Mouse (Mus musculus) intestine, embryonic 14.5 days (tissue): ENCODE results near the gene Unc13a. TPM values are rescaled to one million over a fixed set of nuclear protein-coding genes. Genes with fewer than 3 reads are reported as not detected.
A peak's percentile ranks its signal among the peaks of the same experiment; 100 is the strongest.

Experiments used
- ATAC-seq: fragments of 200-750 bp; cut with Nextera tagmentation; replicated peaks from 2 replicates; pipeline ENCODE4 v1.8.0; 2017; ENCODE audit warnings: low read depth, moderate number of reproducible peaks, moderate TSS enrichment, moderate library complexity; ENCODE audit not compliant: low FRiP score, low TSS enrichment
- DNase-seq: peaks from one replicate; pipeline ENCODE4 v3.0.0-alpha.2; 2018; ENCODE audit warnings: low spot score
- H3K27ac ChIP-seq: fragments of 300-500 bp; sonication (generic); 2 replicates; pipeline ENCODE4 v1.5.1; 2014; ENCODE audit warnings: low read depth, mild to moderate bottlenecking, control low read depth
- H3K27me3 ChIP-seq: fragments of 300-500 bp; sonication (generic); replicated peaks from 2 replicates; pipeline ENCODE4 v1.6.1; 2014; ENCODE audit warnings: low read length, control low read depth; ENCODE audit not compliant: control insufficient read depth, insufficient read depth
- H3K36me3 ChIP-seq: fragments of 300-500 bp; sonication (generic); 2 replicates; pipeline ENCODE4 v1.6.1; 2014; ENCODE audit warnings: low read length, control low read depth; ENCODE audit not compliant: control insufficient read depth, insufficient read depth
- H3K4me1 ChIP-seq: fragments of 300-500 bp; sonication (generic); replicated peaks from 2 replicates; pipeline ENCODE4 v1.6.1; 2014; ENCODE audit warnings: low read length, control low read depth, mixed read lengths; ENCODE audit not compliant: control insufficient read depth, insufficient read depth
- H3K4me2 ChIP-seq: fragments of 300-500 bp; sonication (generic); 2 replicates; pipeline ENCODE4 v1.6.1; 2014; ENCODE audit warnings: low read length
- H3K4me3 ChIP-seq: fragments of 300-500 bp; sonication (generic); 2 replicates; pipeline ENCODE4 v1.5.1; 2014; ENCODE audit warnings: low read depth, low read length, control low read depth, mixed read lengths
- H3K9ac ChIP-seq: fragments of 300-500 bp; sonication (generic); 2 replicates; pipeline ENCODE4 v1.6.1; 2014; ENCODE audit warnings: mild to moderate bottlenecking, low read length
- H3K9me3 ChIP-seq: fragments of 300-500 bp; sonication (generic); 2 replicates; pipeline ENCODE4 v1.6.1; 2016; ENCODE audit warnings: low read length, control low read depth; ENCODE audit not compliant: control insufficient read depth
- WGBS: fragments of 180-500 bp; shearing (Covaris S2); extraction: QIAGEN DNeasy Blood & Tissue Kit; methylation state at CpG from one replicate; pipeline ENCODE4 v1.1.7; 2014; 5-methylcytosine and 5-hydroxymethylcytosine counted together
- polyA plus RNA-seq: library from polyadenylated mRNA; unstranded; fragments of >200 nt; fragmentation: Nextera tagmentation; extraction: Ambion mirVana; gene quantifications from 2 replicates; pipeline ENCODE4 v1.2.1, GENCODE M21; 2014

Unc13a gene
- polyA plus RNA-seq, 1 experiment from 2014 or later = 2.4 TPM

GRCm38 (mm10) chr8:71682832-71683231 lies 11.3 kb upstream of the Unc13a start:
- H3K9me3 ChIP-seq = no peaks in the 10 kb centered on the region
- no peaks in the 10 kb centered on the region for H3K36me3 ChIP-seq
- WGBS = 74% methylated on average over 12 of the region's 12 CpGs
- no peak overlapping the region for H3K9ac ChIP-seq
- peaks cover 4% of the 10 kb centered on the region for H3K4me1 ChIP-seq
- DNase-seq (no peak), ATAC-seq (no peak)
- no peak overlapping the region for H3K4me3 ChIP-seq
- no peak overlapping the region for H3K27ac ChIP-seq
- peaks cover 100% of the 10 kb centered on the region for H3K27me3 ChIP-seq
- H3K4me2 ChIP-seq = no peak overlapping the region

GRCm38 (mm10) chr8:71681369-71681915 lies 9.9 kb upstream of the Unc13a start:
- WGBS = 18% methylated on average over 18 of the region's 18 CpGs
- no peaks in the 10 kb centered on the region for H3K9me3 ChIP-seq
- no peak for ATAC-seq
- H3K9ac ChIP-seq = no peak overlapping the region
- no peak overlapping the region for H3K27ac ChIP-seq
- DNase-seq = peak; percentile 61
- peaks cover 4% of the 10 kb centered on the region for H3K4me1 ChIP-seq
- H3K4me3 ChIP-seq = no peak overlapping the region
- peaks cover 89% of the 10 kb centered on the region for H3K27me3 ChIP-seq
- H3K4me2 ChIP-seq = no peak overlapping the region
- H3K36me3 ChIP-seq = no peaks in the 10 kb centered on the region

DNA sequence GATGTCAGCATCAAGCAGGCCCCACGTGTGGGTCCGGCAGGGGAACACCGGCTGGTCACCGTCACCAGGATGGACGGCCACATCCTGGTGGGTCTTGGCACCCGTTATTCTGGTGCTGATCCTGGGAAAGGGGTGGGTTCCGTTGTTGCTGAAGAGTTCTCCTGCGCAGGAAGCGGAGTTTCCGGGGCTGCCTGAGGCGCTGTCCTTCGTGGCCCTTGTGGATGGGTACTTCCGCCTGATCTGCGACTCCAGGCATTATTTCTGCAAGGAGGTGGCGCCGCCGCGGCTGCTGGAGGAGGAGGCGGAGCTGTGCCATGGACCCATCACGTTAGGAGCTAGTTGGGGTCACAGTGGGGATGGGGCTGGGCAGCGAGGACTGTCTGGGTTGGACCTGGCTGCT lies 8.9 kb upstream of the Unc13a start:
- Histone ChIP-seq H3K4me2 (no peak overlapping the region; the same call in 1 of the 2 replicates), H3K27me3 (peaks cover 80% of the 10 kb centered on the region)

GRCm38 (mm10) chr8:71679550-71680168 lies 8.1 kb upstream of the Unc13a start:
- no peak overlapping the region for H3K27ac ChIP-seq
- no peak overlapping the region for H3K9ac ChIP-seq
- WGBS = 3% methylated on average over 46 of the region's 46 CpGs
- ATAC-seq = 0 out of 2 replicates have a peak, but pooled peaks have one; percentile 19
- peak overlapping the region; percentile 15; the same call in 1 of the 2 replicates for H3K4me3 ChIP-seq
- DNase-seq = peak; percentile 57
- no peaks in the 10 kb centered on the region for H3K9me3 ChIP-seq
- H3K36me3 ChIP-seq = no peaks in the 10 kb centered on the region
- peaks cover 77% of the 10 kb centered on the region for H3K27me3 ChIP-seq
- H3K4me1 ChIP-seq = 0 out of 2 replicates have a peak, but pooled peaks cover 3% of the 10 kb centered on the region
- H3K4me2 ChIP-seq = peak overlapping the region; percentile 49

More for the DNA sequence above, 8.9 kb upstream of the Unc13a start:
- H3K9me3 ChIP-seq = no peaks in the 10 kb centered on the region
- no peak overlapping the region for H3K27ac ChIP-seq
- 0 out of 2 replicates have a peak, but pooled peaks cover 3% of the 10 kb centered on the region for H3K4me1 ChIP-seq
- 7% methylated on average over 21 of the region's 21 CpGs for WGBS
- no peak for DNase-seq
- no peaks in the 10 kb centered on the region for H3K36me3 ChIP-seq
- H3K9ac ChIP-seq = no peak overlapping the region
- H3K4me3 ChIP-seq = no peak overlapping the region
- ATAC-seq = no peak

DNA sequence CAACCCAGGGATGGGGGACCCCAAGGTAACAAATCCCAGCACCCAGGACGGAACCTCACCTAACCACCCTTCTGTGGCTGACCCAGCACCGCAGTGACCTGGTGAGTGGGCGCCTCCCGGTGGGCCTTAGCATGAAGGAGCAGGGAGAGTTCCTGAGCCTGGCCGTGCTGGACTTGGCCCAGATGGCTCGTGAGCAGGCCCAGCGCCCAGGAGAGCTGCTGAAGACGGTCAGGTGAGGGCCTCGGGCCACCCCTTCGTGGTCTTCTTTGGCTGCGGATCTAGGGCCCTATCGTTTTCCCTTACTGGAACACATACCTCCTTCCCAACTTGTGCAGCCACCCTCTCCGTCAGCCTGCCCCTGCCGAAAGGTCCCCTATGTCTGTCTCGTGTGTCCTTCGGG lies 7.6 kb upstream of the Unc13a start:
- no peak for ATAC-seq
- Histone ChIP-seq H3K9me3 (no peaks in the 10 kb centered on the region), H3K9ac (no peak overlapping the region), H3K4me1 (0 out of 2 replicates have a peak, but pooled peaks cover 3% of the 10 kb centered on the region), H3K27ac (no peak overlapping the region), H3K36me3 (no peaks in the 10 kb centered on the region), H3K27me3 (peaks cover 71% of the 10 kb centered on the region), H3K4me2 (peak overlapping the region; percentile 49), H3K4me3 (0 out of 2 replicates have a peak overlapping the region, but pooled peaks have one; percentile 15)
- WGBS = 27% methylated on average over 16 of the region's 16 CpGs
- DNase-seq = no peak

- Histone ChIP-seq H3K4me2 (no peak overlapping the region), H3K9me3 (no peaks in the 10 kb centered on the region), H3K9ac (no peak overlapping the region), H3K4me3 (no peak overlapping the region), H3K27me3 (peaks cover 62% of the 10 kb centered on the region), H3K4me1 (0 out of 2 replicates have a peak, but pooled peaks cover 3% of the 10 kb centered on the region), H3K27ac (no peak overlapping the region), H3K36me3 (no peaks in the 10 kb centered on the region)
- no peak for DNase-seq
- WGBS = 62% methylated on average over 4 of the region's 4 CpGs
- ATAC-seq = no peak
These were observed 6.7 kb upstream of the Unc13a start for GRCm38 (mm10) chr8:71678216-71678615.

DNA sequence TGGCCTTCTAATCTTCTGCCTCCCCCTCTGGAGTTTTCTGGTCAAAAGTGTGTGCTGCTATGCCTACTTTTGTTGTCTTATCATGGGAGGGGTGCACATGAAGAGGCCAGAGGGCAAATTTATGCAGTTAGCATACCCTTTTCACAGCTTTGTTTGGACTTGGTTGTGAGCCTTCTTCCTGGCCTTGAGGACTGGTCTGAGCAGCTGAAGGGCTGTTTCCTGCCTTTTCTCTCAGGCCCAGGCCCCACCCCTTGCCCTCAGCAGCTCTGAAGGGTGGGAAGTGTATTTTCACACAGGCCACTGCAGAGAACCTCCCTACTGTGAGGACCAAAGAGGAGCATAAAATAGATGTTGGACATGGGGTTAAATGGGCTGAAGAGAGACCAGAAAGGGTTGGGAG lies 6.0 kb upstream of the Unc13a start:
- Histone ChIP-seq H3K36me3 (no peaks in the 10 kb centered on the region), H3K4me3 (no peak overlapping the region), H3K9me3 (no peaks in the 10 kb centered on the region), H3K27me3 (peaks cover 56% of the 10 kb centered on the region), H3K4me2 (no peak overlapping the region), H3K9ac (no peak overlapping the region), H3K27ac (no peak overlapping the region), H3K4me1 (0 out of 2 replicates have a peak, but pooled peaks cover 3% of the 10 kb centered on the region)
- no peak for DNase-seq
- no peak for ATAC-seq

DNA sequence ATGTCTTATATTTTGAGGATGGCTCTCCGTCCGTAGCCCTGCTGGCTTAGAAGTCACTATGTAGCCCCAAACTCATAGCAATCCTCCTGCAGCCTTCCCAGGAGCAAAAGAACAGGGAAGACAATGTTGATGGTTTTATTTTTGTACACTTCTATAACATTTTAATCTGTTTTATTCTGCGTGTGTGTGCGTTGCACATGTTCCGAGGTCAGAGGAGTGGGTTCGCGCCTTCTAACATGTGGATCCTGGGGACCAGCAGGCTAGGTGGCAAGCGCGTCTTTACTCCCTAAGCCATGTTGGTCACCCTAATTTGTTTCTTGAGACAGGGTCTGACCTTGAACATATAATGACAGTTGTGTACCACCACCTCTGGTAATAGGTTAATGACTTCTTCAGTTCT lies 5.2 kb upstream of the Unc13a start:
- peak overlapping the region; percentile 40; the same call in 1 of the 2 replicates for H3K27ac ChIP-seq
- 55% methylated on average over 9 of the region's 9 CpGs for WGBS
- ATAC-seq = no peak

More for the DNA sequence above, 5.2 kb upstream of the Unc13a start:
- Histone ChIP-seq H3K4me1 (peaks cover 8% of the 10 kb centered on the region; the same call in 1 of the 2 replicates), H3K9me3 (no peaks in the 10 kb centered on the region), H3K36me3 (no peaks in the 10 kb centered on the region), H3K4me2 (peak overlapping the region; percentile 77), H3K9ac (peak overlapping the region; percentile 60), H3K4me3 (peak overlapping the region; percentile 67), H3K27me3 (peaks cover 48% of the 10 kb centered on the region)
- no peak for DNase-seq
